Mouse (Mus musculus): Measurements from ENCODE around the gene Ints11.

DNA sequence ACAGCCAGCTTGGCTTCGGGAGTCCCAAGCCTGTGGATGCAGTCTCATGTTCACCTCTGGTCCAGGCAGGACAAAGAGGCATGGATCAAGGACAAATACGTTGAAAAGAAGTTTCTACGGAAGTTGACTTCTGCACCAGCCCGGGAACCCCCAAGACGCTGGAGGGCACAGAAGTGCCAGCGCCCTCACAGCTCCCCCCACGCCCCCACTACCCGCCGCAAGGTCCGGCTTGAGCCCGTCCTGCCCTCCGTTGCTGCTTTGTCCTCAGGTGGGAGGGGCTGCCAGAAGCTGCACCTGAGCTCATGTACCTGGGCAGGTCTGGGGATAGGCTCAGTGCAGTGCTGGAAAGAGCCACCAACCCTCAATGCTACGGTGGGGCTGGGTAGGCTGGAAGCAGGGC is 33.9 kb downstream of the Ints11 start:
- TF ChIP-seq USF1 (IDR thresholded peaks at IDR 0.05; ENCODE audit: low read depth) (no peak), CTCF (IDR thresholded peaks at IDR 0.05; ENCODE audit: control insufficient read depth, insufficient read depth, insufficient read length) (no peak), MYOD1 (IDR thresholded peaks at IDR 0.05; ENCODE audit: control insufficient read depth, insufficient read length, low read depth) (no peak), MYOG (IDR thresholded peaks at IDR 0.05; ENCODE audit: control insufficient read depth, extremely low read depth, insufficient read length) (no peak), CEBPB (IDR thresholded peaks at IDR 0.05; ENCODE audit: low read depth) (no peak), MAX (IDR thresholded peaks at IDR 0.05) (no peak), FOSL1 (IDR thresholded peaks at IDR 0.05; ENCODE audit: insufficient read depth, low read length, poor library complexity, severe bottlenecking) (no peak)
